Mouse (Mus musculus) cortical plate, adult 2 months (tissue): Measurements from ENCODE around the gene St5.

ENCODE experiments used
- CTCF ChIP-seq: fragments of 200-500 bp; IDR thresholded peaks from 2 replicates; pipeline ENCODE4 v1.5.1; 2011; ENCODE audit warnings: mild to moderate bottlenecking, control low read depth, low read length; ENCODE audit not compliant: insufficient read depth; ENCODE audit errors: extremely low read depth
- POLR2A ChIP-seq: fragments of 200-500 bp; IDR thresholded peaks from 2 replicates; pipeline ENCODE4 v1.6.1; 2011; ENCODE audit warnings: mild to moderate bottlenecking, low read length, control low read depth; ENCODE audit not compliant: insufficient read depth; ENCODE audit errors: extremely low read depth

DNA sequence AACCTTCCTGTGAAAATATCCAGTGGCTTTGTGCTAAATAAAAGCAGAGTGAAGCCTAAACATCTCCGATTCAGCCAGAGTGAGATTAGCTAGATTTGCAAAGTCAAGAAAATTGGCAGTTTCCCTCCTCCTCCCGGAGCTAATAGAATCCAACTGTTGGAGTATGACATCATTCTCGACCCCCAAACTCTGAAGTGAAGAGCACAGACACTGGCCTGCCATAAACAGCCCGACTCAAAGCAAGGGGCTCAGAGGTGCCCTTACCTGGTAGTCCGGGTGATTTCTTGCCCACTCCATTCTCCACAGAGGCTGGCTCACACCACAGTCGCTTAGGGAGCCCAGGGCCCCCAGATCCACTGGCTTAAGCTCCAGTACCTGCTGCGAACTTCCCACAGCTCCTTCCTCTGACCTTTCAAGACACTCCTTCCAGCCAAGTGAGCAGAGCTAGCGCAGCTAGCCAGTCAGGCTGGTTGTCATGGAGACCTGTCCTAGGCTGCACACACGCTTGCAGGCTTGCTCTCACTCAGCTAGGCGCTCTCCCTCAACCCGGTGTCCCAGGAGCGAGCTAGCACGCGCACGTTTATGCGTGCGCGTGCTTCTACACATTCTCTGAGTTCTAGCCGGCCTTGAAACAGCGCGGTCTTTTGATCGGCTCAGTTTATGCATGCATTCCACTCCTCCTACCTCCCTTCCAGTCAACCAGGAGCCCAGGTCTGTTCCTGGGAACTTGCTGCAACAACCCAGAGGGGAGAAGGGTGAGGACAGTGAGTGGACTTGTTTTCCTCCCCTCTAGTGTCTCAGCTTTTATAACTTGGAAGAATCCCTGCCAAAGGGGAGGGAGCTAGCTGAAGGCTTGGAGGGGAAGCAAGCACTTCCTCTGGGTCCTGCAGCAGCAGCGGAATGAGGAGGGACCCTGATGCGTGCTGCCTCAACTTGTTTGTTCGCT is 87.1 kb downstream of the St5 start:
- TF ChIP-seq CTCF: no peak
- TF ChIP-seq POLR2A: no peak
